ENCODE assay signal across 8 mouse cellular contexts in genomic region chr9:104262823-104263352, GRCm38 (mm10). TPM values are rescaled to one million over a fixed set of nuclear protein-coding genes. Genes with fewer than 3 reads are reported as not detected.
DNase-seq lines count a peak whose midpoint lies in the region; ATAC-seq and TF ChIP-seq lines count a peak whose summit lies in the region.

TSS of gene Dnajc13 (minus strand) at chr9:104262930.

- H3K4me1 ChIP-seq in hindbrain, postnatal 0 days (ENCODE audit: insufficient read depth, low read length): peaks cover 8% of the 10 kb centered on the region

- no peaks in the 10 kb centered on the region for H3K27me3 ChIP-seq in hindbrain, postnatal 0 days (ENCODE audit: insufficient read depth, low read length)

- DNase-seq in ZHBTc4 (ENCODE audit: low read depth, low spot score): peak; percentile 100
- DNase-seq in gastrocnemius, adult 2 months: peak; percentile 99
- DNase-seq in hindbrain, postnatal 0 days (ENCODE audit: low spot score): peak; percentile 99
- DNase-seq in left cerebral cortex, adult 2 months (ENCODE audit: extremely low spot score in 1 of 2, low spot score in 2 of 2): peak; percentile 97 to 99
- DNase-seq in right cerebral cortex, adult 2 months (ENCODE audit: low spot score in 2 of 2): peak; percentile 96 to 97
- DNase-seq in urinary bladder, postnatal 14 days (ENCODE audit: low spot score): peak; percentile 99

- H3K36me3 ChIP-seq in hindbrain, postnatal 0 days (ENCODE audit: insufficient read depth, low read length): no peaks in the 10 kb centered on the region

- intact Hi-C loops in gastrocnemius, adult 2 months (cut with DNase I): no loop called here
- intact Hi-C loops in left cerebral cortex, adult 2 months (cut with DNase I): no loop called here

- H3K9me3 ChIP-seq in hindbrain, postnatal 0 days (ENCODE audit: low read length): no peaks in the 10 kb centered on the region

- ATAC-seq in common myeloid progenitor, adult 5-6 weeks (replicated peaks; ENCODE audit: low read depth, poor library complexity, severe bottlenecking): peak; percentile 94
- ATAC-seq in hindbrain, postnatal 0 days: peak; percentile 99
- peak; percentile 94 for ATAC-seq in megakaryocyte, adult 5-6 weeks (ENCODE audit: poor library complexity, severe bottlenecking)

- no peak for TF ChIP-seq CTCF in gastrocnemius, adult 2 months (IDR thresholded peaks at IDR 0.05)
- TF ChIP-seq CTCF in hindbrain, postnatal 0 days (IDR thresholded peaks at IDR 0.05; ENCODE audit: low read depth): no peak
- TF ChIP-seq CTCF in left cerebral cortex, adult 2 months (IDR thresholded peaks at IDR 0.05): no peak

- WGBS in hindbrain, postnatal 0 days: 1% methylated on average over 52 of the region's 60 CpGs

- H3K4me3 ChIP-seq in gastrocnemius, adult 2 months: peak within 1 kb of the TSS; percentile 100
- H3K4me3 ChIP-seq in hindbrain, postnatal 0 days (ENCODE audit: low read length): peak within 1 kb of the TSS; percentile 99
- peak within 1 kb of the TSS; percentile 99 for H3K4me3 ChIP-seq in left cerebral cortex, adult 2 months

- H3K4me2 ChIP-seq in hindbrain, postnatal 0 days (ENCODE audit: low read depth, low read length): peak within 1 kb of the TSS; percentile 84

- peak within 1 kb of the TSS; percentile 95 for H3K27ac ChIP-seq in gastrocnemius, adult 2 months
- H3K27ac ChIP-seq in hindbrain, postnatal 0 days: peak within 1 kb of the TSS; percentile 86
- peak within 1 kb of the TSS; percentile 96 for H3K27ac ChIP-seq in left cerebral cortex, adult 2 months

- peak within 1 kb of the TSS; percentile 91 for H3K9ac ChIP-seq in hindbrain, postnatal 0 days (replicated peaks; ENCODE audit: low read length)

RNA-seq across cellular contexts. Expression of gene Dnajc13, which starts in this region (rescaled TPM):
- total RNA-seq in common myeloid progenitor, adult 5-6 weeks (2017): 42.0 and 48.6 TPM in 2 replicates
- 10 to 100 TPM; 29.7 to 32.1 TPM for total RNA-seq in gastrocnemius, adult 2 months (2021)
- total RNA-seq in hindbrain, postnatal 0 days (2014; rRNA removed): 44.5 and 53.7 TPM in 2 replicates
- polyA plus RNA-seq in hindbrain, postnatal 0 days (2015; fragmentation: Nextera tagmentation; extraction: Ambion mirVana): 14.2 and 15.2 TPM in 2 replicates
- total RNA-seq in left cerebral cortex, adult 2 months (2021): 10 to 100 TPM; 73.4 to 76.2 TPM
- total RNA-seq in megakaryocyte, adult 5-6 weeks (2015): 68.2 and 77.1 TPM in 2 replicates
- 45.7 and 50.0 TPM in 2 replicates for total RNA-seq in megakaryocyte, adult 5-6 weeks (2017)

Comparison
In these comparisons a context has a peak if more than half of its experiments do, and no peak if none do; other contexts are left out.
1. Peak in every context shown above with its lines: DNase-seq, ATAC-seq, H3K4me3 ChIP-seq and H3K27ac ChIP-seq.